Mouse (Mus musculus): ENCODE results near the gene Usp54. TPM values are rescaled to one million over a fixed set of nuclear protein-coding genes. Genes with fewer than 3 reads are reported as not detected.
"Not testable (repeated sequence)": the region's sequence is repeated elsewhere in the genome, so short reads cannot be mapped to it uniquely, and the experiment has no call there.

Usp54 gene
- polyA plus RNA-seq, 1 experiment from 2014 or later = 8.5 TPM

DNA sequence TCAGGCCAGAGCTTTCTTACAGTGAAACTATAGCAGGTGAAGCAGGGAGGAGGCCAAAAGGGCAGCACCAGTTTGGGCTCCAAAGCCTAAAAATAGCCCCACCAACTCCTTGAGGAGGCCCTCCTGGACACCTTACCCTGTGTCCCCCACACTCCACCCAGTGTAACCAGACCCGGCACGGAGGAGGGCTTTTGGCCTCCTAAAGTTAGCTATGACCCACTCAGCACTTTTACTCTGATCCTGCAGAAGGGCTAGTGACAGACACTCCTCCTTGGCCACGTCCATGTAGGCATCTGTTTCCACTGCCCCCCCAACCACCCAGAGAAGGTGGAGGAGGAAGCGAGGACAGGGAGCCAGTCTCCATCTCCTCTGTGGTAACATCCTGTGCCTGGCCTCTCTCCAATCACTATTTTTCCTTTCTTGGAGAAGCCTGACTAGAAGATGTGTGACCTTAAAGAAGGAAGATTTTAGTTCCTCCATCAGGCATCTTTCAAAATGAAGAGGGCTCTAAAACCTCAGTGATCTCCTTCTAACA, 10.9 kb upstream of the Usp54 start:
- Histone ChIP-seq H3K9me3 (no peaks in the 10 kb centered on the region), H3K27ac (no peak overlapping the region), H3K4me1 (no peaks in the 10 kb centered on the region), H3K4me2 (no peak overlapping the region), H3K36me3 (no peaks in the 10 kb centered on the region), H3K4me3 (no peak overlapping the region), H3K27me3 (no peaks in the 10 kb centered on the region), H3K9ac (no peak overlapping the region)
- no peak for ATAC-seq (ENCODE audit: insufficient number of reproducible peaks, insufficient read depth, low FRiP score, low TSS enrichment, low read depth)
- WGBS = 59% methylated on average over 4 of the region's 4 CpGs

DNA sequence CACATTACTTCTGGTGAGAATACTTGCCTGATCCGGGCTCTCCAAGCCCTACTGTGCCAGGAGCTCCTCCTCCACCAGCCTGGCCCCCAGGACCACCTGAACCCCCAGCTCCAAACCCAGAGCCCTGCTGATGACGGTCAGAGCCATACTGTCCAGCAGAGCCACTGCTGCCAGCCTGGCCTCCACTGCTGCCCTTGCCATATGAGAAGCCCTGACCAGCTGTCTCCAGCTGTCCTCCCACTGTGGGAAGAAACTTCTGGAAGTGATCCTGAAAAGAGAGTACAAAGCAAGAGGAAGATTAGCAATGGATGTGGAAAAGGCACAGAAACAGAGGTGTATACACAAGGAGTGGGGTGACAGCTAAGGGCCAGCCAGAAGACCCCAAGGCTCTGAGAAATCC, 10.1 kb upstream of the Usp54 start:
- no peak for ATAC-seq (ENCODE audit: insufficient number of reproducible peaks, insufficient read depth, low FRiP score, low TSS enrichment, low read depth)
- no peak overlapping the region for H3K4me3 ChIP-seq
- H3K4me2 ChIP-seq = no peak overlapping the region
- no peaks in the 10 kb centered on the region for H3K27me3 ChIP-seq
- H3K27ac ChIP-seq = no peak overlapping the region
- no peaks in the 10 kb centered on the region for H3K4me1 ChIP-seq
- H3K9me3 ChIP-seq = no peaks in the 10 kb centered on the region
- no peaks in the 10 kb centered on the region for H3K36me3 ChIP-seq
- WGBS = 80% methylated on average over 2 of the region's 2 CpGs
- 0 out of 2 replicates have a peak overlapping the region, but pooled peaks have one; percentile 16 for H3K9ac ChIP-seq

GRCm38 (mm10) chr14:20646381-20646780, 5.5 kb upstream of the Usp54 start:
- ATAC-seq (ENCODE audit: insufficient number of reproducible peaks, insufficient read depth, low FRiP score, low TSS enrichment, low read depth) = no peak
- H3K9me3 ChIP-seq = no peaks in the 10 kb centered on the region

GRCm38 (mm10) chr14:20645547-20645946, 4.7 kb upstream of the Usp54 start:
- no peaks in the 10 kb centered on the region for H3K27me3 ChIP-seq
- 35% methylated on average over 3 of the region's 3 CpGs for WGBS
- H3K9ac ChIP-seq = no peak overlapping the region
- no peak for ATAC-seq (ENCODE audit: insufficient number of reproducible peaks, insufficient read depth, low FRiP score, low TSS enrichment, low read depth)
- no peak overlapping the region for H3K4me3 ChIP-seq
- peaks cover 3% of the 10 kb centered on the region for H3K4me1 ChIP-seq
- H3K27ac ChIP-seq = no peak overlapping the region
- H3K9me3 ChIP-seq = no peaks in the 10 kb centered on the region
- H3K36me3 ChIP-seq = no peaks in the 10 kb centered on the region
- H3K4me2 ChIP-seq = no peak overlapping the region

More at GRCm38 (mm10) chr14:20646381-20646780, 5.5 kb upstream of the Usp54 start:
- H3K4me3 ChIP-seq = no peak overlapping the region
- no peak overlapping the region for H3K4me2 ChIP-seq
- peaks cover 3% of the 10 kb centered on the region for H3K4me1 ChIP-seq
- H3K27me3 ChIP-seq = no peaks in the 10 kb centered on the region
- H3K27ac ChIP-seq = no peak overlapping the region
- no peaks in the 10 kb centered on the region for H3K36me3 ChIP-seq
- no peak overlapping the region for H3K9ac ChIP-seq

- Histone ChIP-seq H3K27me3 (no peaks in the 10 kb centered on the region), H3K9ac (peak overlapping the region; percentile 93), H3K4me1 (peaks cover 7% of the 10 kb centered on the region), H3K27ac (peak overlapping the region; percentile 96), H3K36me3 (no peaks in the 10 kb centered on the region), H3K9me3 (no peaks in the 10 kb centered on the region), H3K4me2 (peak overlapping the region; percentile 88), H3K4me3 (peak overlapping the region; percentile 80)
- ATAC-seq (ENCODE audit: insufficient number of reproducible peaks, insufficient read depth, low FRiP score, low TSS enrichment, low read depth) = no peak
- 14% methylated on average over 10 of the region's 10 CpGs for WGBS
Observed at GRCm38 (mm10) chr14:20641438-20641875, 594 bp upstream of the Usp54 start.

DNA sequence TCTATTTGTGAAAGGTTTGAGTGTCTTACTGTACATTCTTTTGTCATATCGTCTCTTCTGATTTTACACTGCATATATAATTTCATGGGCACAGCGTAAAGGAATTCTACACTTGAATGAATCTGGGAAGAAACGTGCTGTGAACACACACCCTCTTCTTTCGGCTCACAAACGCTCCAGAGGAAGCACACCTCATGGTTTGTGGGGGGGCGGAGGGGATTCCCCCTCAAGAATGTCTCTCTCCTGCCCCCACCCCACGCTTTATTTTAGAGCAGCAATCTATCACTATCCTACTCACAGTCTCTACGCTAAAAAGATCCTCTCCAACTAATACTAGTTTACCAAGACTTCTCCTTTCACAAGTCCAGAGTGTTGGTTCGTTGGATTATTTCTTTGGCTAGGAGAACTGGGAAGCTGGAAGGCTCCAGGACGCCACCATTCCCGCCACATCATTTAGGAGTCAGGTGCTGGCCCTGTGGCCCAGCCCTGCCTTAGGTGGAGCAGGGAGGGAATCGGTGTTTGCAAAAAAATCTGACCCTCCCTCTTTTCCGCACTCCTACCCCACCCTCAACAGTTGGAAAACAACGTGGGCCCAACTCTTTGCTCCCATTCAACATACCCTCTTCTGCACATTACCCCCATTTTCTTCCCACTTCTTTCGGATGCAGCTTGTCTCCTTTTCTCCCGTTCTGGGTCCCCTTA, 794 bp downstream of the Usp54 start:
- WGBS = 1% methylated on average over 16 of the region's 16 CpGs
- Histone ChIP-seq H3K4me3 (peak overlapping the region; percentile 80), H3K27me3 (no peaks in the 10 kb centered on the region), H3K36me3 (no peaks in the 10 kb centered on the region), H3K4me2 (peak overlapping the region; percentile 88), H3K27ac (peak overlapping the region; percentile 96), H3K4me1 (peaks cover 7% of the 10 kb centered on the region), H3K9me3 (no peaks in the 10 kb centered on the region), H3K9ac (peak overlapping the region; percentile 93)
- 0 out of 2 replicates have a peak, but pooled peaks have one; percentile 43 for ATAC-seq (ENCODE audit: insufficient number of reproducible peaks, insufficient read depth, low FRiP score, low TSS enrichment, low read depth)

DNA sequence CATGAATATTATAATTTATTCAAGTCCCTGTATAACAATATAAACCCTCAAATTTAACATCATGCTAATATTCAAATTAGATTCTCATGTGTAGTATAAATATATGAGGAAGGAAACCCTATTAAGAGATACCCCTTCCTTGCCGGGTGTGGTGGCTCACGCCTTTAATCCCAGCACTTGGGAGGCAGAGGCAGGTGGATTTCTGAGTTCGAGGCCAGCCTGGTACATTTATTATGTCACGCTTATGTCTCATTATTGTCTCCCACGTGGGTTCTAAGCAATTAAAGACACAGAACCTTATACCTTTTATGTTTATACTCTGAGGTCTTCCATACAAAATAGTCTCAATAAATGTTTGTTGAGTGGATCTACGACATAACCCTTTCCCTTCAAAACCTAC, 2.2 kb downstream of the Usp54 start:
- H3K27me3 ChIP-seq = no peaks in the 10 kb centered on the region
- no peaks in the 10 kb centered on the region for H3K36me3 ChIP-seq
- ATAC-seq (ENCODE audit: insufficient number of reproducible peaks, insufficient read depth, low FRiP score, low TSS enrichment, low read depth) = no peak
- 91% methylated on average over 6 of the region's 6 CpGs for WGBS
- H3K4me1 ChIP-seq = peaks cover 7% of the 10 kb centered on the region
- no peak overlapping the region for H3K9ac ChIP-seq
- no peak overlapping the region for H3K4me2 ChIP-seq
- H3K4me3 ChIP-seq = no peak overlapping the region
- no peak overlapping the region for H3K27ac ChIP-seq
- H3K9me3 ChIP-seq = no peaks in the 10 kb centered on the region

- H3K36me3 ChIP-seq = no peaks in the 10 kb centered on the region
- no peak overlapping the region for H3K4me2 ChIP-seq
- no peaks in the 10 kb centered on the region for H3K27me3 ChIP-seq
- H3K9me3 ChIP-seq = no peaks in the 10 kb centered on the region
- no peak for ATAC-seq (ENCODE audit: insufficient number of reproducible peaks, insufficient read depth, low FRiP score, low TSS enrichment, low read depth)
- 80% methylated on average over 2 of the region's 2 CpGs for WGBS
- no peak overlapping the region for H3K4me3 ChIP-seq
- H3K9ac ChIP-seq = no peak overlapping the region
- no peak overlapping the region for H3K27ac ChIP-seq
- peaks cover 7% of the 10 kb centered on the region for H3K4me1 ChIP-seq
Observed at GRCm38 (mm10) chr14:20637818-20638574, 2.9 kb downstream of the Usp54 start.

- not testable (repeated sequence) for H3K4me1 ChIP-seq; H3K4me3 ChIP-seq; H3K9me3 ChIP-seq; H3K27me3 ChIP-seq; H3K27ac ChIP-seq; ATAC-seq (ENCODE audit: insufficient number of reproducible peaks, insufficient read depth, low FRiP score, low TSS enrichment, low read depth); H3K9ac ChIP-seq; H3K4me2 ChIP-seq; H3K36me3 ChIP-seq
- 96% methylated on average over 3 of the region's 3 CpGs for WGBS
Observed at GRCm38 (mm10) chr14:20636968-20637367, 3.9 kb downstream of the Usp54 start.

DNA sequence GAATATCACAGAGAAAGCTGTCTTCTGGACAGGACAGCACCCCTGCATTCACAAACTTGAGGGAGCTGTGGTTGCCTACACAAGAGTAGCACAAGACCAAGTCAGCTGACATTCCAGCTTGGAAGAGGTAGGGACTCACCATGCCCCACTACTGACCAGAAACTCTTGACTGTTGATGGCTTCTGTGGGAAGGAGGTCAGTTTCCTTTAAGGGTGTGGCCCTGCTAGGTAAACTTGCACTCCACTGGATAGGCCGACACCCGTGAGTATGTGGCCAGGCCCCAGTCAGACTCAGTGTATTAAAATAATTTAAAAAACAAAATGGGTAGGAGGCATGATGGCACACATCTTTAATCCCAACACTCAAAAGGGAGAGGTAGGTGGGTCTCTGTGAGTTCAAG, 5.3 kb downstream of the Usp54 start:
- ATAC-seq (ENCODE audit: insufficient number of reproducible peaks, insufficient read depth, low FRiP score, low TSS enrichment, low read depth) = no peak
- H3K36me3 ChIP-seq = no peaks in the 10 kb centered on the region
- peaks cover 4% of the 10 kb centered on the region; the same call in 1 of the 2 replicates for H3K4me1 ChIP-seq
- 98% methylated on average over 2 of the region's 2 CpGs for WGBS
- H3K27ac ChIP-seq = no peak overlapping the region
- no peaks in the 10 kb centered on the region for H3K9me3 ChIP-seq
- no peak overlapping the region for H3K4me3 ChIP-seq
- H3K4me2 ChIP-seq = no peak overlapping the region
- H3K9ac ChIP-seq = no peak overlapping the region
- H3K27me3 ChIP-seq = no peaks in the 10 kb centered on the region

GRCm38 (mm10) chr14:20631253-20631652, 9.6 kb downstream of the Usp54 start:
- WGBS = 56% methylated on average over 4 of the region's 4 CpGs
- H3K9me3 ChIP-seq = no peaks in the 10 kb centered on the region
- no peaks in the 10 kb centered on the region for H3K4me1 ChIP-seq
- no peak overlapping the region for H3K27ac ChIP-seq
- H3K4me2 ChIP-seq = no peak overlapping the region
- no peak overlapping the region for H3K9ac ChIP-seq
- ATAC-seq (ENCODE audit: insufficient number of reproducible peaks, insufficient read depth, low FRiP score, low TSS enrichment, low read depth) = no peak
- no peaks in the 10 kb centered on the region for H3K27me3 ChIP-seq
- no peaks in the 10 kb centered on the region for H3K36me3 ChIP-seq
- no peak overlapping the region for H3K4me3 ChIP-seq

DNA sequence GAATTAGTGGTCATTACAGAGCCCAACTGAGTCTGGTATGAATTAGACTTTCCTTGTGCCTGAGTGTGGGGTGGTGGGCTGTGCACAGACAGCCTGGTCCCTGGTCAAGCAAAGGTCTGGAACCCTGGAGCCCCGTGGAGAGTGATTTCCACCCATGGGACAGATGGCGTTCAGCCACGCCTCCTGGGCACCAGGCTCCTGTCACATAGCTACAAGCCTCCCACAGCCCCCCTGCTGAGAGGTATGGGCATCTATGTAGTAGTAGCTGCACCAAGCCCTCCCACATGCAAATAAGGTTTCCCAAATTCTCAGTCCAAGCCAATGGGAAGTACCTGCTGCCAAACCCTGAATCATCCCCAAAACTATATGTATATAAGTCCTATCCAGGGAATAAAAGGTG, 13.9 kb downstream of the Usp54 start:
- ATAC-seq (ENCODE audit: insufficient number of reproducible peaks, insufficient read depth, low FRiP score, low TSS enrichment, low read depth) = no peak
- H3K27ac ChIP-seq = no peak overlapping the region
- H3K4me2 ChIP-seq = no peak overlapping the region
- no peak overlapping the region for H3K4me3 ChIP-seq
- H3K36me3 ChIP-seq = no peaks in the 10 kb centered on the region
- H3K4me1 ChIP-seq = peaks cover 3% of the 10 kb centered on the region; the same call in 1 of the 2 replicates
- H3K9ac ChIP-seq = no peak overlapping the region
- no peaks in the 10 kb centered on the region for H3K27me3 ChIP-seq
- H3K9me3 ChIP-seq = no peaks in the 10 kb centered on the region
- WGBS = 84% methylated on average over 3 of the region's 3 CpGs

Data from embryonic facial prominence, embryonic 13.5 days (tissue).